Mouse (Mus musculus): ENCODE measurements around the gene Cypt4. TPM values are rescaled to one million over a fixed set of nuclear protein-coding genes. Genes with fewer than 3 reads are reported as not detected.
"Not testable (repeated sequence)": the region's sequence is repeated elsewhere in the genome, so short reads cannot be mapped to it uniquely, and the experiment has no call there.

Gene Cypt4
- total RNA-seq (2015; ENCODE audit: low replicate concordance) (not detected in 2 replicates), total RNA-seq (2017; ENCODE audit: low replicate concordance) (not detected in 2 replicates)

DNA sequence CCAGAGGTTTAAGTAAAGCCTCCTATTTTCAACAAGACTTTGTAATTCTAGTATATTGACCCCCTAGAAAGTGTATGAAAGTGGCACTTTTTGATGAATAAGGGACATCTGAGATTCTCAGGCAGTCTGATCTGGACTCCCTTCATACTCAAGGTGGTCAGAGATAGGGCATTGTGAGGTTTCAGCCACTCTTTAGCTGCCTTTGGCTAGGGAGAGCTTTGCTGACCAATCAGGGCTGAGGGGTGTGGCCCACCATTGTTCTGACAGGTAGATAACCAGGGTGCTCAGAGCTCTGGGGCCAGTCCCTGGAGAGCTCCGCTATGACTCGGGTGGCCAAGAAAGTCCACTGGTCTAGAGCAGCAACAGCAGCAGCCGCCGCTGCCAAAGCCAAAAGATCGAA is at the start of gene Cypt4:
Cypt4 (plus strand) TSS at position 301 of the 400 bp plus-strand sequence.
- no peak for ATAC-seq (replicated peaks; ENCODE audit: low FRiP score, poor library complexity, severe bottlenecking)

DNA sequence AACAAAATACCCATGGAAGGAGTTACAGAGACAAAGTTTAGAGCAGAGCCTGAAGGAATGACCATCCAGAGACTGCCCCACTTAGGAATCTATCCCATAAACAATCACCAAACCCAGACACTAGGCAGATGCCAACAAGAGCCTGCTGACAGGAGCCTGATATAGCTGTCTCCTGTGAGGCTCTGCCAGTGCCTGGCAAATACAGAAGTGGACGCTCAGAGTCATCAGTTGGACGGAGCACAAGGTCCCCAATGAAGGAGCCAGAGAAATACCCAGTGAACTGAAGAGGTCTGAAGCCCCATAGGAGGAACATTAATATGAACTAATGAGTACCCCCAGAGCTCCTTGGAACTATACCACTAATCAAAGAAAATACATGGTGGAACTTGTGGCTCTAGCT is 12.3 kb downstream of the Cypt4 start:
- ATAC-seq (replicated peaks; ENCODE audit: low FRiP score, poor library complexity, severe bottlenecking): not testable (repeated sequence)

Other genes starting within 250 kb of the Cypt4 start
- 17.1 and 21.1 TPM in 2 replicates for gene Dpy19l1, start 122.1 kb upstream of the Cypt4 start, total RNA-seq (2015; ENCODE audit: low replicate concordance)
- 17.6 and 21.0 TPM in 2 replicates for gene Dpy19l1, start 122.1 kb upstream of the Cypt4 start, total RNA-seq (2017; ENCODE audit: low replicate concordance)
- gene Dpy19l2, start 71.1 kb downstream of the Cypt4 start, total RNA-seq (2015; ENCODE audit: low replicate concordance): not detected in 2 replicates
- not detected in 2 replicates for gene Dpy19l2, start 71.1 kb downstream of the Cypt4 start, total RNA-seq (2017; ENCODE audit: low replicate concordance)
- gene Tbx20, start 149.1 kb downstream of the Cypt4 start, total RNA-seq (2015; ENCODE audit: low replicate concordance): not detected in 2 replicates
- not detected in 2 replicates for gene Tbx20, start 149.1 kb downstream of the Cypt4 start, total RNA-seq (2017; ENCODE audit: low replicate concordance)